Mouse (Mus musculus) limb, embryonic 13.5 days (tissue): Measurements from ENCODE around the gene Spop. TPM values are rescaled to one million over a fixed set of nuclear protein-coding genes. Genes with fewer than 3 reads are reported as not detected.
A peak's percentile ranks its signal among the peaks of the same experiment; 100 is the strongest.

Source experiments
- ATAC-seq: fragments of 200-750 bp; cut with Nextera tagmentation; 2 replicates; pipeline ENCODE4 v1.8.0; 2017; ENCODE audit warnings: low read depth, moderate number of reproducible peaks, moderate TSS enrichment; ENCODE audit not compliant: low FRiP score
- H3K27ac ChIP-seq: fragments of 300-500 bp; sonication (generic); 2 replicates; pipeline ENCODE4 v1.5.1; 2015; ENCODE audit warnings: inconsistent platforms, mild to moderate bottlenecking, moderate library complexity
- H3K27me3 ChIP-seq: fragments of 300-500 bp; sonication (generic); 2 replicates; pipeline ENCODE4 v1.6.1; 2015; ENCODE audit warnings: mild to moderate bottlenecking, inconsistent platforms
- H3K36me3 ChIP-seq: fragments of 300-500 bp; sonication (generic); 2 replicates; pipeline ENCODE4 v1.6.1; 2015; ENCODE audit warnings: inconsistent platforms, mild to moderate bottlenecking, moderate library complexity
- H3K4me1 ChIP-seq: fragments of 300-500 bp; sonication (generic); 2 replicates; pipeline ENCODE4 v1.6.1; 2015; ENCODE audit warnings: inconsistent platforms
- H3K4me2 ChIP-seq: fragments of 300-500 bp; sonication (generic); replicated peaks from 2 replicates; pipeline ENCODE4 v1.6.1; 2015; ENCODE audit warnings: inconsistent platforms, mild to moderate bottlenecking, moderate library complexity
- H3K4me3 ChIP-seq: fragments of 300-500 bp; sonication (generic); 2 replicates; pipeline ENCODE4 v1.5.1; 2015; ENCODE audit warnings: moderate library complexity, mild to moderate bottlenecking, inconsistent platforms
- H3K9ac ChIP-seq: fragments of 300-500 bp; sonication (generic); 2 replicates; pipeline ENCODE4 v1.6.1; 2015; ENCODE audit warnings: mild to moderate bottlenecking, inconsistent platforms
- H3K9me3 ChIP-seq: fragments of 300-500 bp; sonication (generic); 2 replicates; pipeline ENCODE4 v1.6.1; 2016; ENCODE audit warnings: inconsistent platforms
- WGBS: fragments of 180-500 bp; shearing (Covaris S2); methylation state at CpG from one replicate; pipeline ENCODE4 v1.1.7; 2015; 5-methylcytosine and 5-hydroxymethylcytosine counted together
- polyA plus RNA-seq: library from polyadenylated mRNA; unstranded; fragments of >200 nt; fragmentation: Nextera tagmentation; extraction: Ambion mirVana; gene quantifications from 2 replicates; pipeline ENCODE4 v1.2.1, GENCODE M21; 2015

Gene Spop
- polyA plus RNA-seq, 1 experiment from 2014 or later, result 156 TPM

DNA sequence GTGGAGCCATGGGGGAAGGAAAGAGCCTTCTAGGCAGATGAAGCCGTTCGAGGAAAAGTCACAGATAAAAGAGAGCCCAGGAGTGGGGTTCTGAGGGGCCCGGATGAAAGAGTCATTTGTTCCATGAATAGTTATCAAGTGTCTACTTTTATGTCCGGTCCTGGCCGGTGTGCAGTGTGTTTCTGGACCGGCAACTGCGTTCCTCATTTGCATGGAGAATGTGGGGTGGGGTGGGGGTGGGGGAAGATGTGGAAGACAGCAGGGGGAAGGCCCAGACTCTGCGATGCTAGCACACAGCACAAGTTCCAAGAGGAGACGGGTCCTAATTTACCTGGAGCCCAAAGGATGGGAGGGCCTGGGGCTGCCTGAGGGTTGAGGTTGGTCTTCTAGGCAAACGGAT is 105.4 kb downstream of the Spop start:
- no peak overlapping the region for H3K9ac ChIP-seq
- WGBS, result 61% methylated on average over 10 of the region's 10 CpGs
- peaks cover 55% of the 10 kb centered on the region for H3K4me1 ChIP-seq
- no peak for ATAC-seq
- no peaks in the 10 kb centered on the region for H3K36me3 ChIP-seq
- H3K27me3 ChIP-seq, result peaks cover 15% of the 10 kb centered on the region
- no peak overlapping the region for H3K4me3 ChIP-seq
- H3K27ac ChIP-seq, result no peak overlapping the region
- no peaks in the 10 kb centered on the region for H3K9me3 ChIP-seq
- H3K4me2 ChIP-seq, result no peak overlapping the region

DNA sequence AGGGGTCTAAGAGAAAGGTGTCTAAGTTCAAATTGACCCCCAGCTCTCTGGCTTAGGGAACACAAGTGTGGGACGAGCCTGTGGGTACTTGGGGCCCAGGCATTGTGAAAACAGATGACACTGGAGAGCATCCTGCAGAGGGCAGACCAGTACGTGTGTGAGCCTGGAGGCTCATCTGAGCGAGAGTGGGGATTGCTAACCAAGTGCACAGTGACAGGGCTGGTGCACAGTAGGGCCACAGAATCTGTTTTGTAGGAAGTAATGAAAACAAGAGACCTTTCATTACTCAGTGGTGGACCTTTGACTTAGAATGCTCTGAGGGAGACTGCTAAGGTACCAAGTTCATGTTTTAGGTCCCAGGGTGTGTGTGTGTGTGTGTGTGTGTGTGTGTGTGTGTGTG is 106.1 kb downstream of the Spop start:
- Histone ChIP-seq H3K4me1 (peaks cover 54% of the 10 kb centered on the region), H3K27ac (no peak overlapping the region), H3K36me3 (no peaks in the 10 kb centered on the region), H3K9ac (no peak overlapping the region), H3K27me3 (peaks cover 14% of the 10 kb centered on the region), H3K4me2 (no peak overlapping the region), H3K9me3 (no peaks in the 10 kb centered on the region), H3K4me3 (no peak overlapping the region)
- no peak for ATAC-seq
- 61% methylated on average over 3 of the region's 3 CpGs for WGBS

DNA sequence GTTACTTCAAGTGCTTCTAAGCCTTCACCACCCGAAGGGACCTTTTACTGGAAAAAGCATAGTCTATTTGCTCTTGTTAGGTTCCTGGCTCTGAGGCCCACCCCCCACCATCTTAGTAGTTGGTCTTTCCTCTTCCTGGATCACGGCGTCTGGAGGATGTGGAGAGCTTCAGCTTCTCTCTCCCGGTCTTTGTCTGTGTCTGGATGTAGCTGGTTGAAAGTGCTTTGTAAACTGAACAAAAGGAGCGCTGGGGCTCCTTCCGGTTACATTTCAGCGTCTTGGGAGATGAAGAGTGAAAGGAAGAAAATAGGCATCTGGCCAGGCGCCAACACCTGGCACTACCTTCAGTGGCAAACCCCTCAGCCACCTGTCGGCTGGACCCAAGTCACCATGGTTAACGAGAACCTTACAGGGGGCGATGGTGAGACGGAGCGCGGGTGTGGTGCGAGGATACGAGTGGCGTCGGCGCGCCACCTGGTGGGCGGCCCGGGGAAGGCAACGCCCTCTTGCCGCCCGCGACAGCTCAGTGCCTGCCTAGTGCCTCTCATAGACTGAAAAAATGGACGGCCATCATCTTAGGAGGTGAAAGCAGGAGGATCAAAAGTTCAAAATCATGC is 106.7 kb downstream of the Spop start:
- WGBS, result 6% methylated on average over 27 of the region's 27 CpGs
- H3K36me3 ChIP-seq, result no peaks in the 10 kb centered on the region
- ATAC-seq, result peak; percentile 46; the same call in 1 of the 2 replicates
- H3K27me3 ChIP-seq, result peaks cover 10% of the 10 kb centered on the region; the same call in 1 of the 2 replicates
- H3K4me1 ChIP-seq, result peaks cover 50% of the 10 kb centered on the region
- no peaks in the 10 kb centered on the region for H3K9me3 ChIP-seq
- H3K4me2 ChIP-seq, result peak overlapping the region; percentile 58
- 0 out of 2 replicates have a peak overlapping the region, but pooled peaks have one; percentile 22 for H3K4me3 ChIP-seq
- H3K9ac ChIP-seq, result no peak overlapping the region
- no peak overlapping the region for H3K27ac ChIP-seq

DNA sequence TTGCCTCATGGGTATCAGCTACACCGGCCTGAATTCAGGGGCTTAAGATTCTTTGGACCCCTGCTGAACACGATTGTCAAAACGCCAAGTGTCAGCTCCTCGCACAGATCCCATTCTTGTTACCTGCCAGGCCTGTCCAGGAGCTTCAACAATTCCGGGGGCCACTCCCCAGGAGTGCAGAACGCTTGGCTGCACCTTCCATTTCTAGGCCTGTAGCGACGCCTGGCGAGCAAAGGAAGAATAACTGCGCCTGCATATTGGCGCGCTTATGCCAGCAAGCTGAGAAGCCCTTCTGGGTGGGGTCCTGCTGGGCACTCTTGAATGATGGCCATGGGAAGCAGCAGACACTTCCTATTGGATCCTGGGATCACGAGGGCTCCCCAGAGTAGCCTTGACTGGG is 107.7 kb downstream of the Spop start:
- peaks cover 40% of the 10 kb centered on the region for H3K4me1 ChIP-seq
- H3K36me3 ChIP-seq, result no peaks in the 10 kb centered on the region
- H3K27me3 ChIP-seq, result 0 out of 2 replicates have a peak, but pooled peaks cover 4% of the 10 kb centered on the region
- no peak overlapping the region for H3K27ac ChIP-seq
- H3K4me3 ChIP-seq, result peak overlapping the region; percentile 22
- ATAC-seq, result no peak
- peak overlapping the region; percentile 58 for H3K4me2 ChIP-seq
- 2% methylated on average over 13 of the region's 13 CpGs for WGBS
- H3K9me3 ChIP-seq, result no peaks in the 10 kb centered on the region
- peak overlapping the region; percentile 31; the same call in 1 of the 2 replicates for H3K9ac ChIP-seq

DNA sequence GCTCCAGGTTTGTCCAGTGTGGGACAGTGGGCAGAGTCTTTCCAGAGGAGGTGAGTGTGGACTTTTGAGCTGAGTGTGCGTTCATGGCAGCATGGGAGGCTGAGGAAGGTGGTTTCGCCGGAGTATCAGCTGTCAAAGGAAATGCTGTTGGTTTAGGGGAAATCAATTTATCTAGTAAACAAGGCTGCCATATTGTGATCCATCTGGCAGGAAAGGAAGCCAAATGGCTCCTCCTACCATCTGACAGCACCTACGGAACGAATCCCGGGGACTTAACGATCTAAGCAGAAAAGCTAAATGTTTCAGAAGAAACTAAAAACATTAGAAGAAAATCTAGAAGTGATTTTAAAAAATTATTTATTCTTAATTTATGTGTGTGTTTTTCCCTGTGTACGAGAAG is 113.4 kb downstream of the Spop start:
- Histone ChIP-seq H3K27me3 (no peaks in the 10 kb centered on the region), H3K4me3 (no peak overlapping the region), H3K27ac (no peak overlapping the region), H3K36me3 (no peaks in the 10 kb centered on the region), H3K4me2 (no peak overlapping the region), H3K4me1 (peaks cover 8% of the 10 kb centered on the region; the same call in 1 of the 2 replicates), H3K9ac (no peak overlapping the region), H3K9me3 (no peaks in the 10 kb centered on the region)
- 84% methylated on average over 8 of the region's 8 CpGs for WGBS
- no peak for ATAC-seq

DNA sequence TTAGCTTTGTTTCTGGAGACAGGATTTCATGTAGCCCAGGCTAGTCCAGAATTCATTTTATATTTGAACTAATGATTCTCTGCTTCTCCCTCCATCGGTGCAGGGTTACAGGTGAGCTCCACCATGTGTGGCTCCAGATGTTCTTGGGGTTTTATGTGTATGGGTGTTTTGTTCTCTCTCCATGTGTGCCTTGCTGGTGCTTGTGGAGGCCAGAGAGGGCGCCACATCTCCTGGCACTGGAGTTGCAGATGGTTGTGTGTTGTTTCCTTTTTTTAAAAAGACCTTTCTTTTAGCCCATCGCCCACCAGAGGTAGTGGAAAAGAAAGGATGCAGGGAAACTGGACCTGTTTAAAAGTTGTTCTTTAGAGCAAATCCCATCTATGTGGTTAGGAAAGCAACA is 114.4 kb downstream of the Spop start:
- Histone ChIP-seq H3K4me3 (no peak overlapping the region), H3K36me3 (no peaks in the 10 kb centered on the region), H3K27ac (no peak overlapping the region), H3K9me3 (no peaks in the 10 kb centered on the region), H3K27me3 (peaks cover 3% of the 10 kb centered on the region; the same call in 1 of the 2 replicates), H3K9ac (no peak overlapping the region), H3K4me2 (no peak overlapping the region), H3K4me1 (peaks cover 8% of the 10 kb centered on the region; the same call in 1 of the 2 replicates)
- WGBS, result 78% methylated on average over 3 of the region's 3 CpGs
- no peak for ATAC-seq

DNA sequence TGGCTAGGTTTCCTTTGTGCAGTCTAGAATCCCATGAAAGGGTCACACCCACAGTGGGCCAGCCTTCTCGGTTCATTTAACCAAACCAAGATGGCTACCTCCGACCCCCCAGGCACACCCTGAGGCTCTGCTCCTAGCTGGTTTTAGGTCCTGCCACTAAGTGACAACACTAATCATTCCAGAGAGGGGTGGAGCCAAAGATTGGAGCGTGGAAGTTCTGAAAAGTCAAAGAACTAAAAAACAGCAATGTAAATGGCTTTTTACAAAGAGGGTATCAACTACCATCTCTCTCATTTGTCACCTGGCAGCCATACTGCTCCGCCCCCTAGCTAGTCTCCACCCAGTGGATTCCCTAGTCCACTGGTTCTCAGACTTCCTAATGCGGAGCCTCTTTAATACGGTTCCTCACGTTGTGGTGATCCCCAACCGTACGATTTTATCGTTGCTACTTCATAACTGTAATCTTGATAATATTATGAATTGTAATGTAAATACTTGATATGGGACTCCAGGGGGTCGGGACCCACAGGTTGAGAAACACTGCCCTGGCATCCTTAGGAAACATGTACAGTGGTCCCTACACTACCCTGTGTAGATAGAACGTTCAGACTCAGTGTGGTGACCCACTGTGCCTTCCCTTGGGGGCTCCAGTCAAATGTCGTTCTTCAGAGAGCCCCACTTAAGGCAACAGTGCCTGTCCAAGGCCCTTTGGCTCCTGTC is 118.6 kb downstream of the Spop start:
- no peak for ATAC-seq
- no peak overlapping the region for H3K4me2 ChIP-seq
- H3K4me3 ChIP-seq, result no peak overlapping the region
- no peaks in the 10 kb centered on the region for H3K36me3 ChIP-seq
- 79% methylated on average over 13 of the region's 13 CpGs for WGBS
- peaks cover 19% of the 10 kb centered on the region for H3K27me3 ChIP-seq
- H3K9me3 ChIP-seq, result no peaks in the 10 kb centered on the region
- peaks cover 6% of the 10 kb centered on the region for H3K4me1 ChIP-seq
- no peak overlapping the region for H3K27ac ChIP-seq
- H3K9ac ChIP-seq, result no peak overlapping the region

DNA sequence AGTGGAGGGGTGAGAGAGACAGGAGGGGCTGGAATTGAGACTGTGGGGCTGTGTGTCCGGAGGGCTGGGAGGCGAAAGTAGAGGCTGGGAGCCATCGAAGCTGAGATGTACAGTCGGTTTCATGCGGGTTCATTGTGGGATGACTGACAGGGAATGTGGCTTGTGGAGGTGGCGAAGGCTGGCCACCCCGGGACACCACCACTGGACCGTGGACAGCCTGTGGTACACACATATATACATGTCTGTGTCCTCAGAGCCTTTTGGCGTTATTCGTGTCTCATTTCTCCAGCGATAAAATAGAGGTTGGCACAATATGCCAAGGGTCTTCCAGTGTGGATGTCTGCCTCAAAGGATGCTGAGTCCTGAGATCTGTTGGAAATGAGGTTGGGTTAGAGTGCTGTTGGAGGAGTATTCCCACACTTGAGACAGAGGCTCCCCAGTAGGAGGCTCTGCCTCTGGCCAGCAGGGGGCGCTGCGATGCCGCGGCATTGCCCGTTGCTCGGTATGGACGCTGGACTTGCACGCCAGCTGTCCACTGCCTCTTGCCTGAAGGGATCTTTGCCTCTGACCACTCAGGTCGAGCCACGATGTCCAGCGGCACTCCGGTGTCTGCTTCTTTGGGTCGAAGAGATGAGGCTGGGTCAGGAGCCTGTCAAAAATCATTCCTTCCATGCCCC is 119.7 kb downstream of the Spop start:
- 19% methylated on average over 24 of the region's 24 CpGs for WGBS
- ATAC-seq, result peak; percentile 84
- Histone ChIP-seq H3K27ac (no peak overlapping the region), H3K36me3 (no peaks in the 10 kb centered on the region), H3K27me3 (peaks cover 19% of the 10 kb centered on the region), H3K4me1 (peaks cover 10% of the 10 kb centered on the region), H3K9me3 (no peaks in the 10 kb centered on the region), H3K4me2 (peak overlapping the region; percentile 56), H3K9ac (no peak overlapping the region), H3K4me3 (peak overlapping the region; percentile 22; the same call in 1 of the 2 replicates)

DNA sequence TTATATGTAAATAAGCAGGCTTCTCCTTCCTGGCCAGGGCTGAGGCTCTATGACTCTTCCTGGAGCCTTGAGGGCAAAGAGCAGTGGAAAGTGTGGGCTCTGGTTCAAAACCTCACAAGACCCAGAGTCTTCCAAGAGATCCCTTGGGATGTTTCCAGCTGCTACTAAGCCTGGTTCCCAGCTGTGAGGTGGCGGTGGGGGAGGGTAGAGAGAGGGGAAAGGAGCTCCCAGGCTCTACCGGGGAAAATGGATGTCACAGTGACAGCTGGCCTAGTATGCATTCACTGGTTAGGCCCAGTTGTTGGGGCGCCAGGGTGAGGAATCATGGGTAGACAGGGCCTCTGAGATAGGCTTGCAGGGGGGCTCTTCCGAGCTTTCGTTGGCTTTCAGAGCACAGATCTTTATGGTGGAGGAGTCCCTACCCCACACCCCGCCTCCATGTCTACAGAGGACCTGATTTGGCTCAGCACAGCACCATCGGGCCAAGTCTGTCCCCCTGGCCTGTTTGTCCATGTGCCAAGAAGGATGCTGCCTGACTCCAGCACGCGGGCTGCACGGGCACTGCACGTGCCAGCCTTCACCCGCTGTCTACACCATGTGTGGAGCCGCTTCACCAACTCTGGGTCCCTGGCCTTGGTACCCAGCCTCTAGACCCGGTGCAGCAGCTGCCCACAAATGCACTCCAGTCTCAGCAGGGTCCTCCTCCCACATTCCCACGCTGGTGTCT is 124.7 kb downstream of the Spop start:
- no peak overlapping the region for H3K27ac ChIP-seq
- H3K27me3 ChIP-seq, result peaks cover 27% of the 10 kb centered on the region
- no peak overlapping the region for H3K9ac ChIP-seq
- WGBS, result 70% methylated on average over 15 of the region's 15 CpGs
- H3K36me3 ChIP-seq, result no peaks in the 10 kb centered on the region
- H3K4me3 ChIP-seq, result no peak overlapping the region
- ATAC-seq, result 0 out of 2 replicates have a peak, but pooled peaks have one; percentile 16
- H3K9me3 ChIP-seq, result no peaks in the 10 kb centered on the region
- H3K4me2 ChIP-seq, result no peak overlapping the region
- peaks cover 41% of the 10 kb centered on the region for H3K4me1 ChIP-seq

DNA sequence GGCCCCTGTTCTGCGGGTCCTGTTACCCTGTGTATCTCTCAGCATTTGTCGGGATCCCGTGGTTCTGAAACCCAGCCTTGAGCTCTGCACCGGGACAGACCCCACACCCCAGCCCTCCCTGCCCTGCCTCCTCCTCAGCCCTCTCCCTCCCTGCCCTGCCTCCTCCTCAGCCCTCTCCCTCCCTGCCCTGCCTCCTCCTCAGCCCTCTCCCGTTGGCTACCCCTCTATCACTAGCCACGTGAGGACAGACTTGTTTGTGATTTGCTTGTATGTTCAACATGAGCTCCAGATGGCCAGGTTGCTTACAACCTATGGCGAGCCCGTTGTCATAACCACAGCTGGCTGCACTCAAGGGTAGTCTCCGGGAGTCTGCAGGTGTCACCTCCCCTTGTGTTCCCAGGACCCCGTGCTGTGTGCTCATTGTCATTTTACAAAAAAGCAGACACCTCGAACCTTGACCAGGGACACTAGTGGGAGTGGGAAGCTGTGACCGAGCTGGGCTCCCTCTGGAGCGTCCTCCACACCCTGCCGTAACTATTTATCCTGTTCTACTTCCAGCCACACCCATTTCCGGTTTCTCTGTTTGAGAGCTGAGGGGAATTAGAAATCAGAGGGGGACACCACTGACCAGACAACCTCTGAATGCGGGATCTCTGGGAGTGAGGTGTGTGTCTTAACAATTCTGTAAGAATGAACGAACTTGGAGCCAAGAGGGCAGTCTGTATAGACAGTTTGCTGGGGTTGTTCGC is 126.9 kb downstream of the Spop start:
- peak overlapping the region; percentile 5; the same call in 1 of the 2 replicates for H3K4me2 ChIP-seq
- no peak; the same call in 1 of the 2 replicates for ATAC-seq
- H3K27me3 ChIP-seq, result peaks cover 11% of the 10 kb centered on the region
- no peaks in the 10 kb centered on the region for H3K9me3 ChIP-seq
- no peaks in the 10 kb centered on the region for H3K36me3 ChIP-seq
- H3K27ac ChIP-seq, result no peak overlapping the region
- H3K9ac ChIP-seq, result no peak overlapping the region
- peaks cover 43% of the 10 kb centered on the region for H3K4me1 ChIP-seq
- 23% methylated on average over 18 of the region's 18 CpGs for WGBS
- H3K4me3 ChIP-seq, result no peak overlapping the region
